In the genomic region with DNA sequence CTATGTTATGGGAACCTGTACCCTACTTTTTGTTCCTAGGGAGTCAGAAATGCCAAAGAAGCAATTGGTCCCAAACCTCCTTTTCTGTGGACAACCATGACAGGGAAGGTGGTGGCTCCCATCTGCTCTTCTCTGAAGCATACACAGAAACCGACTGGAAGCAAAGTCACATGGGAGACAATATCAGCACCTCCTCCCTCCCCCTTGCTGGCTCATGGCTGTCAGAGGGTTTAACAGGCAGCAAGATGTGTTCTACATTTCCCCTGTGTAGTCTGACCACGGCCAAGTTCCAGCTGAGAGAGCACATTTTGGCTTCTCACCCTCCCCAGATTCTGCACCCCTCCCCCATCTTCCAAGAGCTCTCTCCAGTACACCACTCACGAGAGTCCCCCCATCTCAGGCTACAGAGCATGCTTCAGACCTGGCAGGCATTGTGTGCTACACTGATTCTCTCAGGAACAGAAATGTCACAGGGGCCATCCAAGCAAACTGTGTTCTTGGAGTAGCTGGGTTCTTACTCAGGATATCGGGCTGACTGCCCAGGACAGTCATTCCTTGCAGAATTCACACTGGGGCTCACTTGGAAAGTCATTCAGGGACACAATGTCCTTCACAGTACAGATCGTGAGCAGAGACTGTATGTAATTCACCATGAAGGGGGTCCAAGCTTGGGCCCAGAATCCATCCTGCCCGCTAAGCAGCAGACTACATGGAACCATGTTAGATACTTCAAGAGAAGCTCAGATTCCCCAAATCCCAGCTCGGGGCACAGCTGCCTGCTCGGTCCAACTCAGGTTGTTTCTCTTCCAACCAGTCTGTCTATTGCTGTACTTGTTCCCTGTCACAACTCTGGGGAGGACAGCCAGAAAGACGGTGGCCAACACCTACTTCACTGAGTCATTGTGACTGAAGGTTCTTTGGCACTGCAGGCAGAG, we compare ENCODE assay signal across 8 mouse cellular contexts. TPM values are rescaled to one million over a fixed set of nuclear protein-coding genes. Genes with fewer than 3 reads are reported as not detected.
DNase-seq lines count a peak whose midpoint lies in the region; ATAC-seq and TF ChIP-seq lines count a peak whose summit lies in the region.

No protein-coding gene starts in this region.

- H3K4me2 ChIP-seq in heart, embryonic 15.5 days, result no peak overlapping the region; the same call in 1 of the 2 replicates
- H3K4me2 ChIP-seq in liver, postnatal 0 days (ENCODE audit: low read depth, low read length), result no peak overlapping the region

- ATAC-seq in megakaryocyte, adult 5-6 weeks (ENCODE audit: poor library complexity, severe bottlenecking), result no peak
- ATAC-seq in heart, embryonic 15.5 days (replicated peaks; ENCODE audit: insufficient number of reproducible peaks, insufficient read depth, low FRiP score, low read depth), result peak; percentile 65
- ATAC-seq in liver, postnatal 0 days, result no peak
- ATAC-seq in erythroblast, adult 5-6 weeks (replicated peaks; ENCODE audit: low FRiP score, poor library complexity, severe bottlenecking), result no peak
- no peak for ATAC-seq in activated CD4-positive, CD25-positive, alpha-beta regulatory T cell, adult 4 months

- peaks cover 23% of the 10 kb centered on the region for H3K4me1 ChIP-seq in megakaryocyte, embryonic 14.5 days
- peaks cover 20% of the 10 kb centered on the region for H3K4me1 ChIP-seq in heart, embryonic 15.5 days (replicated peaks)
- H3K4me1 ChIP-seq in liver, postnatal 0 days (ENCODE audit: insufficient read depth), result peaks cover 5% of the 10 kb centered on the region

- H3K27me3 ChIP-seq in megakaryocyte, embryonic 14.5 days (replicated peaks), result peaks cover 35% of the 10 kb centered on the region
- H3K27me3 ChIP-seq in heart, embryonic 15.5 days, result no peaks in the 10 kb centered on the region
- no peaks in the 10 kb centered on the region for H3K27me3 ChIP-seq in liver, postnatal 0 days (ENCODE audit: insufficient read depth, low read length)

- H3K9ac ChIP-seq in heart, embryonic 15.5 days, result no peak overlapping the region
- H3K9ac ChIP-seq in liver, postnatal 0 days (replicated peaks), result no peak overlapping the region

- peak overlapping the region; percentile 73 for H3K27ac ChIP-seq in heart, embryonic 15.5 days
- H3K27ac ChIP-seq in liver, postnatal 0 days (ENCODE audit: low read depth), result no peak overlapping the region

- no peak for TF ChIP-seq EP300 in liver, postnatal 0 days (IDR thresholded peaks at IDR 0.05; ENCODE audit: low read depth)

- peak; percentile 11 for DNase-seq in cerebellum, adult 9-10 months
- peak; percentile 75 for DNase-seq in lung, postnatal 25 days (ENCODE audit: low spot score)
- no peak for DNase-seq in liver, postnatal 0 days

- no peaks in the 10 kb centered on the region for H3K36me3 ChIP-seq in megakaryocyte, embryonic 14.5 days (replicated peaks; ENCODE audit: low read length)
- H3K36me3 ChIP-seq in heart, embryonic 15.5 days, result no peaks in the 10 kb centered on the region
- no peaks in the 10 kb centered on the region for H3K36me3 ChIP-seq in liver, postnatal 0 days (replicated peaks; ENCODE audit: insufficient read depth, low read length)

- H3K4me3 ChIP-seq in megakaryocyte, embryonic 14.5 days (replicated peaks), result peak overlapping the region; percentile 68
- H3K4me3 ChIP-seq in heart, embryonic 15.5 days, result no peak overlapping the region
- H3K4me3 ChIP-seq in liver, postnatal 0 days (ENCODE audit: low read depth, low read length), result no peak overlapping the region

- 38% methylated on average over 9 of the region's 9 CpGs for WGBS in heart, embryonic 15.5 days
- 51% methylated on average over 9 of the region's 9 CpGs for WGBS in liver, postnatal 0 days (ENCODE audit: insufficient replicate concordance)

- H3K9me3 ChIP-seq in megakaryocyte, embryonic 14.5 days, result no peaks in the 10 kb centered on the region
- H3K9me3 ChIP-seq in heart, embryonic 15.5 days (replicated peaks), result no peaks in the 10 kb centered on the region
- H3K9me3 ChIP-seq in liver, postnatal 0 days (ENCODE audit: low read length), result no peaks in the 10 kb centered on the region

- no peak for TF ChIP-seq CTCF in liver, postnatal 0 days (IDR thresholded peaks at IDR 0.05; ENCODE audit: low read depth)

RNA-seq across cellular contexts. Expression of gene Slc28a1, which starts 4.6 kb away (rescaled TPM):
- not detected in 2 replicates for polyA plus RNA-seq in megakaryocyte, embryonic 14.5 days (2012; ENCODE audit: insufficient read depth, low replicate concordance)
- total RNA-seq in megakaryocyte, adult 5-6 weeks (2015), result not detected in 2 replicates
- not detected in 2 replicates for total RNA-seq in megakaryocyte, adult 5-6 weeks (2017)
- polyA plus RNA-seq in heart, embryonic 15.5 days (2015; fragmentation: Nextera tagmentation; extraction: Ambion mirVana), result 0.09 and 0.14 TPM in 2 replicates
- polyA plus RNA-seq in liver, postnatal 0 days (2015; fragmentation: Nextera tagmentation; extraction: Ambion mirVana), result 0.09 and 0.11 TPM in 2 replicates
- total RNA-seq in erythroblast, adult 5-6 weeks (2015; ENCODE audit: low replicate concordance), result 0.84 TPM in 1 of 2 replicates, not detected in the other
- total RNA-seq in erythroblast, adult 5-6 weeks (2017; ENCODE audit: low replicate concordance), result 0.26 TPM in 1 of 2 replicates, not detected in the other
- not detected for polyA plus RNA-seq in activated CD4-positive, CD25-positive, alpha-beta regulatory T cell, adult 4 months (2017; shearing (Covaris generic))

RNA-seq across cellular contexts. Expression of gene Alpk3, which starts 52.6 kb away (rescaled TPM):
- polyA plus RNA-seq in megakaryocyte, embryonic 14.5 days (2012; ENCODE audit: insufficient read depth, low replicate concordance), result 0.65 and 1.6 TPM in 2 replicates
- not detected in 2 replicates for total RNA-seq in megakaryocyte, adult 5-6 weeks (2015)
- total RNA-seq in megakaryocyte, adult 5-6 weeks (2017), result under 0.01 TPM in 1 of 2 replicates, not detected in the other
- polyA plus RNA-seq in heart, embryonic 15.5 days (2015; fragmentation: Nextera tagmentation; extraction: Ambion mirVana), result 17.9 and 18.2 TPM in 2 replicates
- 0.08 and 0.26 TPM in 2 replicates for polyA plus RNA-seq in liver, postnatal 0 days (2015; fragmentation: Nextera tagmentation; extraction: Ambion mirVana)
- total RNA-seq in erythroblast, adult 5-6 weeks (2015; ENCODE audit: low replicate concordance), result not detected in 2 replicates
- 0.14 TPM in 1 of 2 replicates, not detected in the other for total RNA-seq in erythroblast, adult 5-6 weeks (2017; ENCODE audit: low replicate concordance)
- polyA plus RNA-seq in activated CD4-positive, CD25-positive, alpha-beta regulatory T cell, adult 4 months (2017; shearing (Covaris generic)), result under 1 TPM; 0.09 to 0.38 TPM
